Mouse (Mus musculus) inflammation-experienced regulatory T-cells, adult 6 months (primary cell): ENCODE data around the gene Mmp15. TPM values are rescaled to one million over a fixed set of nuclear protein-coding genes. Genes with fewer than 3 reads are reported as not detected.

Experiments
- ATAC-seq: one replicate; pipeline ENCODE4 v1.8.0; 2017
- polyA plus RNA-seq, 3 experiments: library from polyadenylated mRNA; unstranded; fragments of 100-300 nt; shearing (Covaris generic); gene quantifications; one replicate each; pipeline ENCODE4 v1.2.1; 2017

The Mmp15 gene
- 1 to 10 TPM in 1 of 3 experiments, under 1 TPM in 2; 0.53 to 1.3 (median 0.63) TPM for polyA plus RNA-seq

DNA sequence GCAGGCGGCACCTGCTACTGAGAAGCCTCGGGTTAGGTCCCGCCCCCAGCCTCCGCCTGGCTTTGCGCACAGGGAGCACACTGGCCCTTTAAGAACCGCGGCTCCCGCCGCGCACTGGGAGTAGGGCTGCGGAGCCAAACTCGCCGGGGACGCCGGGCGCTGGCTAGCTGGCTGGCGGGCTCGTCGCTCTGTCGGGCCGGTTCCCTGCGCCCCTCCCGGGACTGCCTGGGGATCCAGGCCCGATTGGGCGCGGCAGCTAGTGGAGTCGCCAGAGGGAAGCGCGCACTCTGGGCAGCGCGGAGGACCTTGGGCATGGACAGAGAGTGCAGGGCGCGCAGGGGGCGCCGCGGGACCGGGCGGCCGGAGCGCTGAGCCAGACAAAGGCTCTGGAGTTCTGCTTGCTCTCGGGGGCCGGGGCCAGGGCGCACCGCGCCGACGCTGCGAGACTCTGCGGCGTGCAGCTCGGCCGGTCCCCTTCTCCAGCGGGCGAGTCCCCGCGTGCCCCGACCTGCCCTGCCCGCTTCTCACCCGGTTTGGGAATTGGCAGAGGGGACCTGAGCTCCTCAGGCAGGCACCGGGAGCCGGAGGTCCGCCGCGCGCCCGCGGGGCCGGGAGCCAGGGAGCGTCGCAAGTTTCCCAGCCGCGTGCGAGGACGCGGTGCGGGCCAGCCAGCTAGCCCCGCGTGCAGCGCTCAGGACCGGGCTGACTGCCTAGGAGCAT is at the start of gene Mmp15:
Gene Mmp15, plus strand, starts transcription at position 118 of the 720 bp plus-strand sequence.
- no peak for ATAC-seq

DNA sequence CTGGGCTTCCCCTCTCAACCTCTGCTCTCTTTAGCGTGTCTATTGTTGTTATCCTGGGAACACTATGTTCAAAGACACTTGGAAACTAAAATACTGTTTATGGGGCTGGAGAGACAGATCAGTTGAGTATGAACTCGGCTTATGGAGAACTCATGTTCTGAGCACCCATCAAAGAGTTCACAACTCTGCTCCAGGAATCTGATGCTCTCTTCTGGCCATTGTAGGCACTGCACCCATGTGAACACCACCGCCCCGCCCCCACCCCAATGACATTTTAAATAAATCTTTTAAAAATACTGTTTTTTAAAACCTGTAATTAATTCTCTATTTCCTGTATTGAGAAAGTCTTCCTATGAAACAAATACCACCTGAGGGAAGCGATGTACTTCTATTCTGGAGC is 49.7 kb upstream of the Mmp15 start:
- ATAC-seq = peak; percentile 69

DNA sequence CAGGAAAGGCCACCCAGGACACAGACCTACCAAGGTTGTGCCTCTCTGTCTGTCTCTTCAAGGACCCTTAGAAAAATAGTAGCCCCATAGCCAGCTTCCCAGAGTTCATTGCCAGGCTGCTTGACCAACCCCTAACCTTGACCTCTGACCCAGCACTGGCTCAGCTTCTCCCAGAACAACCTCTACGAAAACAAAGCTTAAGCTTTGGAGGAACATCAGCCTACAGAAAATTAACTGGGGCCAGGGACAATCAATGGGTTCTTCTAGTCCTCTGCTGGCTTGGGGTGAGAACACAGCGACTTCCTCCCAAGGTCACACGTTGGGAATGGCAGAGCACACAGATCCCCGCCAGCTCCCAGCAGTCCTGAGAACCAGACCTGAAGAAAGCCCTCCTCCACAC is 46.5 kb upstream of the Mmp15 start:
- ATAC-seq = no peak

DNA sequence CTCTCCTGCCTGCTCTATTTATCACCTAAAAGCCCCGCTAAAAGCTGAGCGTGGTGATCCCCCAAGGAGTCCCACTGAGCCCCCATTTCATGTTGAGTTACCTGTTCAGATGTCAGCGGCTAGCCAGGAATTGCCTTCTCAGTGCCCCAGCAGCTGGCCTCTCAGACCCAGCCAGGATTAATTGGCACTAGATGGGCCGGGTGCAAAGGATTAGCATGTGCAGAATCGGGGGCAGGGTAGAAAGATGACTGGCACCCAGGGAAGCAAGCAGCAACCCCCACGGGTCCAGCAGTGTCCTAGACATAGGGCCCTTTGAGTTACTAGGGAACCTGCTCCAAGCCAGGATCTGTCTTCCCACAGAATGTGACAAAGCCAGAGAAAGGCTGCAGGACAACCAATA is 45.6 kb upstream of the Mmp15 start, which contains the start of gene Cngb1:
Gene Cngb1, minus strand, starts transcription at position 155 of the 400 bp plus-strand sequence.
- ATAC-seq = no peak

DNA sequence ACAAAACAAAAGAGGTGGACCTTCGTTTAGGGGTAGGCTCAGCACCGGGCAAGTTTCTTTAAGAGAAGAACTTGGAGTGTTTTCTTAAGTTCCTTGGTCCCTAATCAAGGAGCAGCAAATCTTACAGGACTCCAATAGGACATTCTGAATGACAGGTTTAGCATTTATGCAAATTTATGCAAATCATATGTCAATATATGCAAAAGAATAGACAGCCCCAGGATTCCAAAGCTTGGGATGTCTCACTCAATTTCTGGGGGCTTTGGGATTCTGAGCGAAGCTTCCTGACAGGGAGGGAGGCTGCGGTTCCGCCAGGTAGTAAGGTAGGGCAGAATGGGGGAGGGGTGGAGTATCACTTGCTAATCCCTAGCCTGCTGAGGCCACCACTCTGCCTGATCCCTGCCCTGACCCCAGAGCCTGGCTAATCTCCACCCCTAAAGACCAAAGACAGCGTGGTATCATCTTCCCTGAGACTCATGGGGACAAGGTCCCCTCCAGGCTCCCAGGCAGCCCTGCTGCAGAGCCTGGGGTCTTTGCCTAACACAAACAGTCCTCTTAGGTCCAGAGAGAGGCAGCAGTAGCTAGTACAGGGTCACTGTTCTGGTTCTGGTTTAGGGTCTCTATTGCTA is 41.6 kb upstream of the Mmp15 start, which contains the start of gene Tepp:
Gene Tepp, plus strand, starts transcription at position 225 of the 629 bp plus-strand sequence.
- ATAC-seq = no peak

DNA sequence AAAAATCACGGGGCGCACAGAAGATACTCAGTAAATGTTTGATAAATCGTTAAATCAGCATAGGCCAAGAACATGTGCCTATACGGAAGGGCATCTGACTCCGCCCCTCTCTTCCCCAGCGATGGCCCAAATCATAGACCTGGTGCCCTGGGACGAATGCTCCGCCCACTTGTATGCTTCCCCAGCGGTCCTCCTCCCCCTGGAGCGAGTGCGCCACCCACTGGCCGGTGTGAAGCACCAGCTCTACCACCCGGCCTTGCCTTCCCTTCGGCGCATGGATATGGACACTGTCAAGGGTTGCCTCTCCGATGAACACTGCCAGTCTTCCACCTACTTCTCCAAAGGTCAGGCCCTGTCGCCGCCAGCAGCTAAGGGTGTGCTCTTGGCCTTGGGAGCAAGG is 39.2 kb upstream of the Mmp15 start:
- ATAC-seq = no peak

DNA sequence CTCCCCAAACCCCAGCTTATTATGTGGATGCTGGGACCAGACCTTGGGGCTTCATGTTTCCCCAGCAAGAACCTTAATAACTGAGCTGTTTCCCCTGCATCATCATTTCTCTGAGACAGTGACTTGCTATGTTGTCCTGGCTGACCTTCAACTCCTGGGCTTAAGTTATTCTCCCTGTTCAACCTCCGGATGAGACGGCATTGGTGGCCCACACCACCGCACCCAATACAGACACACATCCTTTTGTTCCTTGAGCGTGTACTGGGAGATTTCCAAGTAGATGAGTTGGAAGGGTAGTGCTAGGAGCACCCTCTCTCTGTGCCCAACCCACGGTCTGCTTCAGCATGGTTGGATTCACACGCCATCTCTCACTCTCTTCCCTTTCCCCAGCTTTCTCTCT is 38.2 kb upstream of the Mmp15 start:
- ATAC-seq = no peak

DNA sequence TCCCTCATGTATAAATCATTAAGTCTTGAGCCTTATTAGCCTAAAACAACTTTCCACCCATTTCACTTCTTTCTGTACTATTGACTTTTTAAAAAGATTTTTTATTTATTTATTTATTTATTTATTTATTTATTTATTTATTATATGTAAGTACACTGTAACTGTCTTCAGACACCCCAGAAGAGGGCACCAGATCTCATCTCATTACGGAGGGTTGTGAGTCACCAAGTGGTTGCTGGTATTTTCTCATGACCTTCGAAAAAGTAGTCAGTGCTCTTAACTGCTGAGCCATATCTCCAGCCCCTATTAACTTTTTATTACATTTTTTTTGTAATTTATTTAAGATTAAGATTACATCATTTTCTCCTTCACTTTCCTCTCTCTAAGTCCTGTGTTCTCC is 37.4 kb upstream of the Mmp15 start:
- no peak for ATAC-seq

DNA sequence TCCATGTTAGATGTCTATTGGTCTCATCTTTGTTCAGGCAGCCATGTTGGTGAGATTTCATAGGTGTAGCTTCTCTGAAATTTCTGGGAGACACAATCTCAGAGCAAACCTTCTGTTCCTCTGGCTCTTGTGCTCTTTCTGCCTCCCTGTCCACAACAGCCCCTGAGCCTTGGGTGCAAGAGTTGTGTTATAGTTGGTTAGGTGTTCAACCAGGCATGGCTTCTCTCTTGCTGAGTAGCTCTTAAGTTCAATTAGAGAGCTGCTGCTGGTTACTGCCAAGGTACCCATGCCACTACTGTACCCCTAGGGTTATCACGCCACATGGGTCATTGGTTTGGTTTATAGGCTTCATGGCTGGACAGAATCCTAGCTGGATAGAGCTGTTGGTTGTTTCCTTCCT is 36.7 kb upstream of the Mmp15 start:
- ATAC-seq = no peak

DNA sequence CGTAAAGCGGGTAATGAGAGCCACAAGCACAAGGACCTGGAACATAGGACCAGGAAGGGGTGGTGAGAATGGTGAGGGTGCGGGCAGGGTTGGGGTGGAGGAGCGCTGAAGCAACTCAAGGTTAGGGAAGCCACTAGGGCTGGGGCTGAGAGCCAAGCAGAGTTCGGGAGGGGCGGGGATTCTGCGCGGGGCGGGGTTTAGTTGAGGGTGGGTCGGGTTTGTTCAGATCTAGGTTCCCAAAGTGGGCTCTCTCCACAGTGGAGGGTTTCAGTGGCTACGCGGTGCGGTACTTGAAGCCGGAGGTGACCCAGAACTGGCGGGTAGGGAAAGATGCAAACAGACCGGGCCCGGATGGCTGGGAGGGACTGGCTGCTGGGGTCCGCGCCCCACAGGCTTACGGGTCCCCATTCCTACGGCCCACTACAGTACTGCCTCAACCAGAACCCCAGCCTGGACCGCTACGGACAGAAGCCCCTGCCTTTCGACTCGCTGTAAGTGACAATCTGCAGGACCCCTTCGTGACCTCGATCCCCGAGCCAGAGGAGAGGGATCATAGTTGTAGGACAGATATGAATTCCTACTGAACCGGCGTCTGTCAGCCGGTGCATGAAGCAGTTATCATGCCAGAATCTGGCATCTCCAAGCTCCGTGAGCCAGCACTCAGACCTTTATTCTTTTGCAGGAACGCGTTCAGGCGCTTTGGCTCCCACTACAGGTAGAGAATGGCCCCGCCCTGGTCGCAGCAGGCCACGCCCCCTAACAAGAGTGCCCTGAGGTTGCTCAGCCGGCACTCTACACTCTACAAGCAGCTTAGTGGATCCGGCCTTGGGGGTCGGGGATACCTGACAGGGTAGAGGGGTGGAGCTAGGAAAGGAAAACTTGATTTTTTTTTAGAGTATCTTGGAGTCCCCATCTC is 31.6 kb upstream of the Mmp15 start:
- peak; percentile 92 for ATAC-seq

DNA sequence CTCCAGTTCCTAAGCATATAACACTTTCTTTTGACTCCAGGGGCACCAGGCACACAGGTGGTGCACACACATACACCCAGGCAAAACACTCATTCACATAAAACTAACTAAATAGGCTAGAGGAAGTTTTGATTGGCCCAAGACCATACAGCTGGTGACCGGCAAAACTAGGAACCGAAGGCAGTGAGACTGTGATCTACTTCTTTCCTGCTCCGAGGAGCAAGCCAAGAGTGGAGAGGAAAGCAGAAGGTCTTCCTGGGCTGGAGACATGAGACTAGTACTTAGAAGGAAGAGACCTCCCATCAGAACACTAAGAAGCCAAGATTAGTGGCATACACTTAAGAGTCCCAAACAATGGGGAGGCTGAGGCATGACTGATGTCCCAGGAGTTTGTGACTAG is 28.9 kb upstream of the Mmp15 start:
- ATAC-seq = no peak

DNA sequence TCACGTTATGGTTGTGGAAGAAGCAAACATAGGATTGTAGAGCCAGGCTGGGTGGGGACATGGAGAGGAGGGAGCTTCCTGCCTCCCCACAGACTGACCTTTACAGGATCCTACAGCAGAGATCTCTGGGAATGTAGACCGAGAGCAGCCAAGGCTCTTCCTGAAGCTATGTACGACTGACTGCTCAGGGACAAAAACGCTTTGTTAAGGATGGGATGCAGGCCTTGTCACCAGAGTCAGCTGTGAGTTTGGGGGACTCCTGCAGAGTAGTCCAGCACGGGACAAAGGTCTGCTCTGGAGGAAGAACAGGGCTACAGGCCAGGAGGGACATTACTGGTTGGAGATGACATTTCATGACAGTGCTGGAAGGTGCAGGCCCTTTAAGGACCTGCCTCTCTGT is 27.4 kb upstream of the Mmp15 start:
- no peak for ATAC-seq

DNA sequence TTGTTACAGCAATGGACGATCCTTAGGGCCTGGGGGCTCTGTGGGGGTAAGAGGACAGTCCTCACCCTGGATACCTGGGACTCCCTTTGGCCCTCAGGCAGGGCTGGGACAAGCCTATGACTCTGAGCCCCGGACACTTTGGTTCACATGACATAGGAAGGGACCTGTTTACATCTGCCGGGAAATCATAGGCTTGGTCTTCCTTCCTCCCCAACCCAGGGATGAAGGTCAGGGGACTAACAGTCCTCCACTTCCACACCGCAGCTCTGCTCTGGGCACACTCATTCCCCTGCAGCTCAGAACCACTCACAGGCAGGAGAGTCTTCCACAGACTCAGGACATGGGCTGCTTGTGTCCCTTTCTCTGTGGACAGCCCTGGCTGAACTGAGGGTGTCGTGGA is 25.2 kb upstream of the Mmp15 start:
- no peak for ATAC-seq

DNA sequence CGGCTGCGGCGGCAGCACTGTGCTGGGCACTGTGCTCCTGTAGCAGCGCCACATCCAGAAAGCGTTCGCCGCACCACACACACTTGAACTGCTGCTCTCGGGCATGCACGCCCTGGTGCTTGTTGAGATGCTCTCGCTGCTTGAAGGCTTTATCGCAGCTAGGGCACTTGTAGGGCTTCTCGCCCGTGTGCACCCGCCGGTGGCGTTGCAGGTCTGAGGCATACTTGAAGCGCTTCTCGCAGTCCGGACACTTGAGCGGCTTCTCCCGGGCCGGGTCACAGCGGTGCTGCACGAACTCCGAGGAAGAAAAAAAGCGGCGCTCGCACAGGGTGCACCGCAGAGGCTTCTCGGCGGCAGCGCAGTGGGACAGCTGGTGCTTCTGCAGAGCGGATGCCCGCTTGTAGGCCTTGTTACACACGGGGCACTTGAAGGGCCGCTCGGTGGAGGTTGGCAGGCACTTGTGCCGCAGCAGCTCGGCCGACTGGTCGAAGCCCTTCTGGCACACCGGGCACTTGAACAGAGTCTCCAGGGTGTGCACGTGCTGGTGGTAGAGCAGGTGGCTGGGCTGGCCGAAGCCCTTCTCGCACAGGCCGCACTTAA is 24.1 kb upstream of the Mmp15 start:
- ATAC-seq = no peak

DNA sequence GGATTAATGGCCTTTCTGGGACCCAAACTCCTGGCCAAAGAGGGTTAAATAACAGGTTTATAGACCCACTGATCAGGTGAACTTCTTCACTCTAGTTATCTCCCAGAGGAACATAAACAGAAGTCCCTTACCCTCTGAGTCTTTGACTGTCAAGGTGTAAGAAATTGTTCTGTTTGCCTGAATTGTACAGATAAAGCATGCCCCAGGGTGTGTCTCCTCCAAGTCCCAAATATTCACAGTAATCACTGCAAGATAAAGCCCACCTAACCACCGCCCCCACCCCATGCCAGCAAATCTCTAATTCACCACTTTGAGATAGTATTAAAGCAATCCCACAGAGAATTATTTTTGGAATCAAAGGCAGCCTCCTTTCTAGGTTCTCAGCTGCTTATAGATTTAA is 21.7 kb upstream of the Mmp15 start:
- ATAC-seq = no peak

DNA sequence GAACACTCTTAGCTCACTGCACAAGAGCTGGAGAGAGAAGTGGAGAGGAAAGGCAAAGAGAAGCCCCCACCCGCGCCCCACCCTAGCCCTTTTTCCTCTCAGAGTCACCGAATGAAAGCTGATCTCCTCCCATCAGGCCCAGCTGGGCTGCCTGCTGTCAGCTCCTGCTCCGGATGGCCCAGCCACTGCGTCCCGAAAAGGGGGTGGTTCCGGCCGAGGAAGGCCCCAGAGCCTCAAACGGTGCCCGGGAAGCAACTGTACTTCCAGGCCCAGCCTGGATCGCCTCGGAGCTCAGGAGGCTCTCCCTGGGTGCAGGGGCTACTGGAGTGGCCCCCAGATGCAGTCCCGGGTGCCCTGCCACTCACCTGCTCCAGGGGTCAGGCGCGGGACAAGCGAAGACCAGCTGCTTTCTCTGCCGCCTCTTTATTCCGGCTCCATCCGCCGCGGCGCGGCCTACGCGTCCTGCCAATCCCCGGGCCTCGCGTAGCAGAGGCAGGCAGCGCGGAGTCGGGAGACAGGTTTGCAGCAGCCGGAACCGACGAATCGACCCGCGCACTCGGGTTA is 20.8 kb upstream of the Mmp15 start:
- peak; percentile 44 for ATAC-seq

DNA sequence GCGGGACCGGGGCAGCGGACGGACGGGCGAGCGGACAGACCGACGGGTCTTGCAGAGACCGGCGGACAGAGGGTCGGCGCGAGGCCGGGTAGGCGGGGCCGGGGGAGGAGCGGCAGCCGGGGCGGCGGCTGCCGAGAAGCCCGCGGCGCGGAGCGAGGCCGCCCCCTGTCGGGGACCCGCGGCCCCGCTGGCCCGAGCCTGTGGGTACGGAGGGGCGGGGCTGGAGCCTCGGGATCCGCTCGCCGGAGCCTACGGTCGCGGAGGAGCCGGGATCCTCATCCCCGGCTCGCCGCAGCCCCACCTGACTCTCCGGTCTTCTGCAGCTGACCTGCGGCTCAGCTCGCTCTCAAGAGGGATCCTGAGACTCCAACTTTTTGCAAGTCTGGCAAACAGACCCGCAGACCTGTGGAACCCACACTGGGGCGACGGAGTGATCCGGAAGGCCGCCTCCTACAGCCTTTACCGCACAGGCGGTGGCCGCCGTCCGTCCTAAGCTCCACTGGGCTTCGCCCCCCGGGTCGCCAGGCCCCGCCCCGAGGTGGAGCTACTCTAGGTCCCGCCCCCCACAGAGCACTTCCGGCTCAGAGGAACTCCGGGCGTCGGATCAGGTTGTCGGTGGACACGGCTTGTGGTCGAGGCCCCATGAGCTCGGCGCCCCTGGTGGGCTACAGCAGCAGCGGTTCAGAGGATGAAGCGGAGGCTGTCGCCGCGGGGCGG is 20.2 kb upstream of the Mmp15 start, which contains the start of the genes Zfp319 and Usb1:
Gene Zfp319, minus strand, starts transcription at position 231 of the 717 bp plus-strand sequence.
Gene Usb1, plus strand, starts transcription at position 565 of the 717 bp plus-strand sequence.
- ATAC-seq = peak; percentile 87

DNA sequence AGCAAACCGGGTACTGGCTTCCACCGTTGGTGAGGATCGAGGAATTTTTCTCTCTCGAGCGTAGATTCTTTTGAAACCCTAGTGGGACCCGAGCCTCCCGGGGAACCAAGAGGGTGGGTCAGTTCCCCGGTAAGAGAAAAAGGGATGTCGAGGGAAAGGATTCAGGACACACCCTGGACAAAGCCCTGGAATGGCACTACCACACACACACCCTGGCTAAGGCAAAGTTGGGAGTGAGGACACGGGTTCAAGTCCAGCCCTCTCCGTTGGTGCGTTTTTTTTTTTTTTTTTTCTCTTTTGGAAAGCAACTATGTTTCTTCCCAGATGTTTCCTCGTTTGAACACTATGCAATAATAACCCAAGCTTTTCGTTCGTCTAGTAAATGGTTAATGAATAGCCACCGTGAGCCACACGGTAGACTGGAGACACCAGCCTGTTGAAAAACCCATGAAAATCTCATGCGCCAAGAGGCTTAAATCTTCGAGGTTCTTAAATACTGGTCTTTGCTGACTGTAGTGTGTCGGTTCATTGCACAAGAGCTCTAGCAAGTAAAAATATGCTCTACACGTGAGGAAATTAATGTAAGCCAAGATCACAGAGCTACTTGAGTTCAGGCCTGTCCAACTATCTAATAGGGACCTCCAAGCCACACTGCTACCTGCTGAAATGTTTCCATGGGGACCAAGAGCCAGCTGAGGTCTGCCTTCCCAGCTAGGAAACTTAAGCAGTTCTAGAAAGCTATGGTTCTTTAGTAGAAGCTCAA is 19.4 kb upstream of the Mmp15 start:
- no peak for ATAC-seq

DNA sequence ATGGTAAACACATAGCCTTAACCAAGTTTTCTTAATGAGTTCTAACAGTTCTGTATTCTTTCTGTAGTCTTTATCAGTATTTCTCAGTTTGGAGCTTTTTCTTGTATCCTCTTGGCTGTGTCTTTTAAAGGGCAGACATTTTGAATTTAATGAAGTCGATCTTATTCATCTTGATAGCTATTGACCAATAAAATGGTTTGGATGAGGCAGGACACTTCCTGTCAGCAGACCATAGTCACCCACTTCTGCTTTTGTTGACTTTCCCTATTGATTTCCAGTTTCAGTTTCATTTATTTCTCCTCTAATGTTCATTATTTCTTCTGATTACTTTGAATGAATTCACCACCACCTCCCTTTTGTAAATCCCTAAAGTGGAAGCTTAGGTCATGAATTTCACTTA is 16.4 kb upstream of the Mmp15 start:
- no peak for ATAC-seq

DNA sequence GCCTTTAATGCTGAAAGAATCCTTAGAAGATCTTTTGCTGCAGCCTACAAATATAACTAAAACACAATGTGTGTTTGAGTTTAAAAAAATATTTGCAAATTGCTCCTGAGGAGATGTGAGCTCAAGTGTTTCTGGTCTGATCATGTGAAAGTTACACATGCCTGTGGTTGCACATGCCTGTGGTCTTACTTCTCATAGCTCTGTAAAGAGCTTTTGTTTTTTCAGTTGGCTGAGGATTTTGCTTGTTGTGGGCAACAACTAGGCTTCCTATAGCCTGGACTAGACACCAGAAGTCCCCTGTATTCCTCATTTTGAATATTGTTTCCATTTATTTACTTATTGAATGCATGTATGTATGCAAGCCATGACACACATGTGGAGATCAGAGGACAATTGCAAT is 15.7 kb upstream of the Mmp15 start:
- ATAC-seq = no peak

DNA sequence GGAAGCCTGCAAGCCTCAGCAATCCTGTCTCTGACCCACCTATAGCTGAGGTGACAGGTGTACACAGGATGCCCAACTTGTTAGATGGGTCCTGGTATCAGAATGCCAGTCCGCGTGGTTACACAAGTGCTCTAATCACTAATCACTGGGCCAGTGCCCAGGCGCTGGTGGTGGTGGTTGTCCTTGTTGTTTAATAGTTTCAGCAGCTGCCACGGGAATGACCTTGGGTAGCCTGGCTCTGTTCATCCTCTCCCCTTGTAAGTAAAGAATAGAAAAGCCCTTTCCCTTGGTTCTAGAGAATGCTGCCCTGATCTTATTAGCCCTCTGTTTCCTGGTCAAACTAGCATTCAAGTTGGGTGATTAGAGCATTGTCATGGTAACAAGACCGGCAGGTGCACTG is 10.3 kb upstream of the Mmp15 start:
- no peak for ATAC-seq
